Mouse (Mus musculus): ENCODE results near the gene Cdca3.
"Not testable (repeated sequence)": the region's sequence is repeated elsewhere in the genome, so short reads cannot be mapped to it uniquely, and the experiment has no call there.

Cdca3 gene

GRCm38 (mm10) chr6:124809052-124809774 is 20.1 kb upstream of the Cdca3 start:
- DNase-seq (ENCODE audit: low read depth, low spot score), result no peak

- DNase-seq (ENCODE audit: low read depth, low spot score), result no peak
These were observed 19.4 kb upstream of the Cdca3 start for GRCm38 (mm10) chr6:124809775-124810538.

DNA sequence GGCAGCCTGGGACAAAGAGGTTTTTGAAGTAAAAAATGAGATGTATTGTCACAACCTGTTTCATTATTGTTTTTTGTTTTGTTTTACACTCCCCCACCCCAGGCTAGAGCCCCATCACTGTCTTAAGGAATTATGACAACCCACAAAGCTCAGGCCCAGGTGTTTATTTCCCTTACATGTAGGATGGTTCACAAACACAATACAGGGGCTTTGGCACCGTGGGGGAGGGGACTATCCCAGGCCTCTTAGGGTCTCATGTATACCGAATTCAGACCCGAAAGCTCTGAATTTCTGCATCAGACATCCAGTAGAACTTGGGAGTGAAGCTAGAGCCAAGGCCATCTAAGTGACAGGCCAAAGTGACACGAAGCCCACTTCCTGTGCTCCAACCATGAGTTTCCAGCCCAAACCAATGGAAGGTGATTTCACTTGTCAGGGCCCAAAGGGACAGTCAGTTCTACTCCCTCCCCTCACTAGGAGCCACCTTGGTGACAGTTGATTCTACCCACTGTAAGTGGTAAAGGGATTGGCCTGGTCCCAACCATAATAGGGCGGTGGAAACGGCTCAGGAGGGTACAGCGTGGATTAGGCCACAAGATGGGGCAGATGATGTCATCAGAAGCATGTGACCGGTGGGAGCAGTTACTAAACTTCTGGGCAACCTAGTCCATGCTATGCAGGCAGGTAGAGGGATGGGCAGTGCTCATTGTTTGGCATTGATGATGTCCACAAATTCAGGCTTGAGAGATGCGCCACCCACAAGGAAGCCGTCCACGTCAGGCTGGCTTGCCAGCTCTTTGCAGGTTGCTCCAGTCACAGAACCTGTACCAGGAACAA is 18.6 kb upstream of the Cdca3 start:
- DNase-seq (ENCODE audit: low read depth, low spot score), result not testable (repeated sequence)

- no peak for DNase-seq (ENCODE audit: low read depth, low spot score)
These were observed 18.0 kb upstream of the Cdca3 start for GRCm38 (mm10) chr6:124811403-124811665.

- no peak for DNase-seq (ENCODE audit: low read depth, low spot score)
These were observed 17.4 kb upstream of the Cdca3 start for GRCm38 (mm10) chr6:124811701-124812560.

DNA sequence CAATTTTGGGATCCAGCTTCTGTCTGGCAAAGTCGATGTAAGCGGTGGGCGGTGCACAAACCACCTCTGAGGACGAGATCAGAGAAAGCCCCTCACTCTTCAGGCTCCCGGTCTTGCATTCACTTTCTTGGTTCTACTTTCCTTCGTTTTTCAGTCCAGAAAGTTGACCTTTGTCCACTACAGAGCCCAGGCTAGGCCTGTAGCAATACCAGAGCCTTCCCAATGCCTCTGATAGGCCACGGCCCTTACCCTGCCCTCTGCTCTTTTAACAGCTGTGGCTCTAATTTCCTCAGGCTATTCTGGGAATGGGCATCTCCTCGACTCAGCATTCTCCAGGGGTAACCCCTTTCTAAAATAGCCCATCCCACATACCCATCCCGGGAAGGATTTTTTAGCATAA is 16.5 kb upstream of the Cdca3 start:
- DNase-seq (ENCODE audit: low read depth, low spot score), result no peak

DNA sequence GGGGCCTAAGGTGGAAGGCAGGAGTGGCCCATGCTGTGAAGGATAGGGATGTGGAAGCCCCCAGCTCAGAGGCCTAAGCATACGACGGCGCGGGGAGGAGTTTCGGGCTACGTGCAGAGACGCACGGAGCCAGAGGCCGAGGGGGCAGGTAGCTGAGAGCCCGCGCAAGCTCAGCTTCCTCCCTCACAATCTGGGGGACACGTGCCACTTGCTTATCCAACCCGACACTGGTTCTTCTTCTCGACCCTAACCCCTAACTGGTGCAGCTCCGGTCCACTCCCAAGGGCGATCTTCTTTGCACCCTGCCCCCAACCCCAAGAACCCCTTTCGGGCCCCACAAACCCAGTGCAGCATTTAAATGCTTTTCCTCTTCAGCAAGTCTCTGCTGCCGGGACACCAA is 15.9 kb upstream of the Cdca3 start:
- DNase-seq (ENCODE audit: low read depth, low spot score), result no peak

DNA sequence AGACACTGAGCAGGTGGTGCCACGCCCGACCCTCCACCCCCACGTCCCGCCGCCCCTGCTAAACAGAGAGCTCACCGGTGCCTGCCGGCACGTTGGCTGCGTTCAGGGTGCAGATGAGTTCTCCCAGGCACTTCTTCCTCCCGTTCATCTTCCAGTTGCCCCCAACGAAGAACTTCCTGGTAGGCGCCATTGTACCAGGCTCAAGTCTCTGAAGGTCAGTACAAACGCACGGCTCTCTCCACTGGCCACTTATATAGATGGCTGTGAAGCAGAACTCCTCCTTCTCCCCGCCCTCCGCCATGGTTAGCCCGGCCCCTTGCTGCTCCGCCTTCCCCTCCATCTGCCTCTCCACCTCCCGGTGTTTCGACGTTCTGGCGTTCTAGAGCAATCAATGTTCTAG is 15.4 kb upstream of the Cdca3 start, which contains the start of gene Tpi1:
Gene Tpi1 (minus strand): TSS at position 364 of the 400 bp plus-strand sequence.
- no peak for DNase-seq (ENCODE audit: low read depth, low spot score)

GRCm38 (mm10) chr6:124814448-124814847 is 14.9 kb upstream of the Cdca3 start:
- no peak for DNase-seq (ENCODE audit: low read depth, low spot score)

- no peak for DNase-seq (ENCODE audit: low read depth, low spot score)
These were observed 14.2 kb upstream of the Cdca3 start for GRCm38 (mm10) chr6:124814858-124815774.

- DNase-seq (ENCODE audit: low read depth, low spot score), result no peak
These were observed 12.7 kb upstream of the Cdca3 start for GRCm38 (mm10) chr6:124816611-124817010.

DNA sequence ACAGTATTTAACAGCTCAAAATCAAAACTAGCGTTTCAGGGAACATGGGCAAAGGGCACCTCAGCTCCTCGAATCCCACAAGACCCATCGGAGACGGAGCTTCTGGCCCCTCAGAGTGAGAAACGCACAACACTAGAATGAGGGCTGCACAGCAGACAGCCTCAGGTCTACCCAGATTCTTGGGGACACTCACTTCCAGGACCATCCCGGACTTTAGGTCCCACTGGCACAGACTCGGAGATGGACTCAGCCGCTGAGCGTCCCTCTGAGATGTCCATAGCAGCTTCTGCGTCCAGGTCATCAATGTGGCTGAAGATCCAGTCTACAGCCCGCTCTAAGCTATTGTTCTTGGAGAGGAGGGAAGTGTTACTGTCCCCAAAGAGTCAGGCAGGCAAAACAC is 12.2 kb upstream of the Cdca3 start:
- no peak for DNase-seq (ENCODE audit: low read depth, low spot score)

DNA sequence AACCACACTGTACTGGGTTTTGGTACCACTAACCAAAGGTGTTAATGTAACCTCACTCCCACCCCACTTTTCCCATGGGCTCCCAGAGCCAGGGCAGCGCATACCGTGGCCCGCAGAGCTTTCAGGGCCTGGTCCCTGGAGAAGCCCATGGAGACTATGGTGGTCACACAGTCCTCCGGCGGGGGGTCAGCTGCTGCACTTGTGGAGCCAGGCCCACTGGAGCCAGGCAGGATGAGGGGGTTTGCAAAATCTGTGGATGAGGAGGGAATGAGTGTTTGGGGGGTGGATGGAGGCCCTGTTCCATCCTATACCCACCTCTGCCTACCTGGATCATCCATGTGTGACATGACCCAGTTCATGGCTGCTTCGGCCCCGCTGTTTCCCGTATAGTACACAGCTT is 11.8 kb upstream of the Cdca3 start:
- DNase-seq (ENCODE audit: low read depth, low spot score), result no peak

GRCm38 (mm10) chr6:124817971-124818370 is 11.4 kb upstream of the Cdca3 start:
- no peak for DNase-seq (ENCODE audit: low read depth, low spot score)

DNA sequence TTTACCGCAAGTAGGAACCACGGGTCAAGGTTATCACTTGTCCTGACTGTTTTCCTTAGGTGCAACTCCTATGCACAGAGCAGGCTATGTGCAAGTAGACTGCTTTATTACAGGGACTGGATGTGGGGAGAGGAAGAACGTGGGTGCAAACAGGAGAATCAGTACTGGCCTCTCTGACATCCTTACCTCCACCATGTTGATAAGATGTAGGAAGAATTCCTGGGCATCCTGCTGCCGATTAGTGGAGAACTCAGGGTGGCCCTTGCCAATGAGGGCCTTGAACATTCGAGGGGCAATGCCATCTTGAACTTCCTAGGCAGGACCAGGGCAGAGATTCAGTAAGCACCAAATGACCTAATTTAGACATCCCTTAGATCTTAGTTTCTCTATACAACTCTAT is 8.5 kb upstream of the Cdca3 start:
- no peak for DNase-seq (ENCODE audit: low read depth, low spot score)

- no peak for DNase-seq (ENCODE audit: low read depth, low spot score)
These were observed 7.3 kb upstream of the Cdca3 start for GRCm38 (mm10) chr6:124822049-124822448.

DNA sequence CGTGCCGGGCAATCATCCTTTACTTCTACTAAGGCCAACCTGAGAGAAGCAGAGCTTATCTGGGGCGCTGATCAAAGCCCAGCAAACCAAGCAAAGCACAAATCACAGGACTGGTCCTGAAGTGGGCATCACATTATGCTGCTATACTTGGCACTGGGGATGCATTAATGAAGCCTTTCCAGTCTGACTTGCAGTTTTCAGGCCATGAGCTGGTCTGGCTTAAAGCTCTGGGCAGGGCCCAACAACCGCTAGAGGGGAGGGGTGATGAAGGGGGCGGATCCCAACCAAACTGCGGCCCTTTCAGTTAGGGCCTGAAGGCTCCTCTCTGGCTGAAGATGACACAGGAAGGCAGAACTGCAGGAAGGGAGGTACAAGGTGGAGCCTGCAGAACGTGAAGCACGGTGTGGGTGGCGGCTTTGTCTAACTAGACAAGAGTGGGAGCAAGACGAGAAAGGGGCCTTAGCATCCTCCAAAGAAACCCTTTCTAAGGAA is 1.2 kb upstream of the Cdca3 start:
- DNase-seq (ENCODE audit: low read depth, low spot score), result no peak

DNA sequence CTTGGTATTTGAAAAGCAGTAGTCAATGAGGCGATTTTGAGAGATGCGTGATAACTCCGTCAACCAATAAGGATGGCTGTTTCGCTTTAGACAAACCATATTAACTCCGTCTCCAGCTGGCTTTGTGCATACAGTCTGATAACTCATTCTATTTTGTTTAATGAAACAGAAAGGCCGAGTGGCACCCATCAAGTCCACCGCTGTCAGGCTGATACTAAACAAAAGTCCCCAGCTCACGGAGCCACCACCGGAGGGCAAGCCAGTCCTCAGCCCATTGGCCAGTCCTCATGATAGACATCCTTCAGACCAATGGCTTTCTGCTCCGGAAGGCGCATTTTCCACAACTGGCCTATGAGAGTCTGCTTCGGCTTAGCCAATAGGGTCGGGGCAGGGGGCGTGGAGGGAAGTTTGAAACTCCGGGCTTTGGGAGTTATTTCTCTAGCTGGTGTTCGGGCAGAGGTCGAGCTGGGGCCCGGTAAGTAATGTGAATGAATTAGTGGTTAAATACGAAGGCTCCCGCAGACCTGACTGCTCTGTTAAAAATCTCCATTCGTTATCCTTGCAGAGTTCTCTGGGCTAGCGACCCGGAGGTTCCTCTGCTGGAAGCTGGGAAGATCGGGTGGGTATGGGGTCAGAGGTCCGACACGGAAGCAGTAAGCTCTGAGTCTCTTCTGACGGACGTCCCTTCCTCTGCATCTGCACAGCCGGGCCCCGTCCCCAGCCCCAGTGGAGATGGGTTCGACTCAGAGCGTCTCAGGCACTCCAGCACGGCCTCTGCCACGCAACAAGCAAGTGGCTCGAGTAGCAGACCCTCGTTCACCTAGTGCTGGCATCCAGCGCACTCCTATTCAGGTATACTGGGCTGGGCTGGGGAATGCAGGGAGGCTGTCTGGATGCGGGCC is 703 bp downstream of the Cdca3 start:
- DNase-seq (ENCODE audit: low read depth, low spot score), result peak; percentile 93

DNA sequence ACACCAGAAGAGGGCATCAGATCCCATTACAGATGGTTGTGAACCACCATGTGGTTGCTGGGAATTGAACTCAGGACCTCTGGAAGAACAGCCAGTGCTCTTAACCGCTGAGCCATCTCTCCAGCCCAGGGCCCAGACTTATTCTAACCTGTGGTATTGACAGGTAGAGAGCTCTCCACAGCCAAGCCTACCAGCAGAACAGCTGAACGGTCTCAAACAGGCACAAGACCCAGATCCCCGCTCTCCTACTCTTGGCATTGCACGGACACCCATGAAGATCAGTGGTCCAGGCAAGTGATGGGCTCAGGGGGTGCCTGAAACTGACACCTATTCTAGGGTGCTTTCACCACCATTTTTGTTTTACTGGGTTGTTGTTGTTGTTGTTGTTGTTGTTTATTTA is 1.9 kb downstream of the Cdca3 start:
- DNase-seq (ENCODE audit: low read depth, low spot score), result not testable (repeated sequence)
